Mouse (Mus musculus) liver, embryonic 16.5 days (tissue): Measurements from ENCODE around the gene Gorasp1. TPM values are rescaled to one million over a fixed set of nuclear protein-coding genes. Genes with fewer than 3 reads are reported as not detected.

Experiments
- ATAC-seq: fragments of 200-750 bp; cut with Nextera tagmentation; 2 replicates; pipeline ENCODE4 v1.8.0; 2017; ENCODE audit warnings: low read depth, mild to moderate bottlenecking, moderate number of reproducible peaks, moderate library complexity
- H3K27ac ChIP-seq: fragments of 300-500 bp; sonication (generic); 2 replicates; pipeline ENCODE4 v1.5.1; 2014; ENCODE audit warnings: mild to moderate bottlenecking, low read length
- H3K27me3 ChIP-seq: fragments of 300-500 bp; sonication (generic); 2 replicates; pipeline ENCODE4 v1.6.1; 2014; ENCODE audit warnings: low read depth, low read length, mixed read lengths; ENCODE audit not compliant: control insufficient read depth, insufficient read depth
- H3K36me3 ChIP-seq: fragments of 300-500 bp; sonication (generic); 2 replicates; pipeline ENCODE4 v1.6.1; 2014; ENCODE audit warnings: mild to moderate bottlenecking; ENCODE audit not compliant: control insufficient read depth, insufficient read depth
- H3K4me1 ChIP-seq: fragments of 300-500 bp; sonication (generic); 2 replicates; pipeline ENCODE4 v1.6.1; 2014; ENCODE audit warnings: low read depth, low read length, mixed read lengths; ENCODE audit not compliant: control insufficient read depth
- H3K4me2 ChIP-seq: fragments of 300-500 bp; sonication (generic); 2 replicates; pipeline ENCODE4 v1.6.1; 2014; ENCODE audit warnings: low read depth, low read length, mixed read lengths
- H3K4me3 ChIP-seq: fragments of 300-500 bp; sonication (generic); 2 replicates; pipeline ENCODE4 v1.5.1; 2014; ENCODE audit warnings: low read depth, mild to moderate bottlenecking, low read length
- H3K9ac ChIP-seq: fragments of 300-500 bp; sonication (generic); 2 replicates; pipeline ENCODE4 v1.6.1; 2014; ENCODE audit warnings: low read depth, low read length
- H3K9me3 ChIP-seq: fragments of 300-500 bp; sonication (generic); replicated peaks from 2 replicates; pipeline ENCODE4 v1.6.1; 2016; ENCODE audit warnings: low read length; ENCODE audit not compliant: control insufficient read depth
- WGBS: fragments of 180-500 bp; shearing (Covaris S2); extraction: QIAGEN DNeasy Blood & Tissue Kit; methylation state at CpG from one replicate; pipeline ENCODE4 v1.1.7; 2014; ENCODE audit not compliant: insufficient replicate concordance; 5-methylcytosine and 5-hydroxymethylcytosine counted together
- polyA plus RNA-seq: library from polyadenylated mRNA; unstranded; fragments of >200 nt; fragmentation: Nextera tagmentation; extraction: Ambion mirVana; gene quantifications from 2 replicates; pipeline ENCODE4 v1.2.1, GENCODE M21; 2015

Gene Gorasp1
- polyA plus RNA-seq, result 10.6 and 12.1 TPM in 2 replicates

- no peaks in the 10 kb centered on the region for H3K27me3 ChIP-seq
- 1% methylated on average over 40 of the region's 40 CpGs for WGBS
- peaks cover 14% of the 10 kb centered on the region for H3K4me1 ChIP-seq
- peak within 1 kb of the TSS; percentile 60 for H3K27ac ChIP-seq
- H3K36me3 ChIP-seq, result no peaks in the 10 kb centered on the region
- H3K4me3 ChIP-seq, result peak within 1 kb of the TSS; percentile 72
- H3K4me2 ChIP-seq, result peak within 1 kb of the TSS; percentile 81
- H3K9ac ChIP-seq, result peak within 1 kb of the TSS; percentile 64
- no peaks in the 10 kb centered on the region for H3K9me3 ChIP-seq
- ATAC-seq, result peak; percentile 89
These were observed at the start of gene Gorasp1, which contains the start of gene Ttc21a for GRCm38 (mm10) chr9:119937005-119937773. Gorasp1 (minus strand) TSS chr9:119937565. Ttc21a (plus strand) TSS chr9:119937606.

- no peak overlapping the region for H3K4me2 ChIP-seq
- no peaks in the 10 kb centered on the region for H3K9me3 ChIP-seq
- H3K9ac ChIP-seq, result no peak overlapping the region
- no peaks in the 10 kb centered on the region for H3K36me3 ChIP-seq
- ATAC-seq, result no peak
- whole genome bisulfite sequencing, result 73% methylated on average over 10 of the region's 10 CpGs
- H3K4me1 ChIP-seq, result peaks cover 28% of the 10 kb centered on the region
- no peak overlapping the region for H3K27ac ChIP-seq
- peaks cover 17% of the 10 kb centered on the region for H3K27me3 ChIP-seq
- no peak overlapping the region for H3K4me3 ChIP-seq
These were observed 48.7 kb upstream of the Gorasp1 start for GRCm38 (mm10) chr9:119985881-119986574.

GRCm38 (mm10) chr9:119984536-119985011 lies 47.2 kb upstream of the Gorasp1 start, which contains the start of gene Csrnp1:
Csrnp1 (minus strand) TSS chr9:119984658.
- Histone ChIP-seq H3K4me2 (peak within 1 kb of the TSS; percentile 73), H3K4me1 (peaks cover 41% of the 10 kb centered on the region), H3K4me3 (peak within 1 kb of the TSS; percentile 67), H3K27me3 (peaks cover 17% of the 10 kb centered on the region), H3K9ac (peak within 1 kb of the TSS; percentile 66), H3K9me3 (no peaks in the 10 kb centered on the region), H3K27ac (peak within 1 kb of the TSS; percentile 72), H3K36me3 (no peaks in the 10 kb centered on the region)
- 15% methylated on average over 14 of the region's 14 CpGs for WGBS
- peak; percentile 8; the same call in 1 of the 2 replicates for ATAC-seq

- Histone ChIP-seq H3K27me3 (peaks cover 17% of the 10 kb centered on the region), H3K4me2 (peak overlapping the region; percentile 73), H3K27ac (peak overlapping the region; percentile 72), H3K36me3 (no peaks in the 10 kb centered on the region), H3K4me3 (peak overlapping the region; percentile 67), H3K9ac (peak overlapping the region; percentile 66), H3K4me1 (peaks cover 43% of the 10 kb centered on the region), H3K9me3 (no peaks in the 10 kb centered on the region)
- 2% methylated on average over 72 of the region's 79 CpGs for WGBS
- ATAC-seq, result peak; percentile 80
These were observed 46.5 kb upstream of the Gorasp1 start for GRCm38 (mm10) chr9:119983585-119984535.

- under 1% methylated on average over 44 of the region's 48 CpGs for WGBS
- peaks cover 50% of the 10 kb centered on the region for H3K4me1 ChIP-seq
These were observed 45.7 kb upstream of the Gorasp1 start for GRCm38 (mm10) chr9:119982956-119983551.

GRCm38 (mm10) chr9:119982241-119982811 lies 45.0 kb upstream of the Gorasp1 start:
- Histone ChIP-seq H3K9me3 (no peaks in the 10 kb centered on the region), H3K27ac (peak overlapping the region; percentile 89), H3K9ac (peak overlapping the region; percentile 66), H3K4me1 (peaks cover 57% of the 10 kb centered on the region), H3K36me3 (no peaks in the 10 kb centered on the region), H3K4me3 (peak overlapping the region; percentile 67), H3K4me2 (peak overlapping the region; percentile 73), H3K27me3 (peaks cover 17% of the 10 kb centered on the region)
- ATAC-seq, result peak; percentile 15; the same call in 1 of the 2 replicates
- WGBS, result under 1% methylated on average over 11 of the region's 11 CpGs

More at GRCm38 (mm10) chr9:119982956-119983551, 45.7 kb upstream of the Gorasp1 start:
- H3K9me3 ChIP-seq, result no peaks in the 10 kb centered on the region
- H3K27ac ChIP-seq, result peak overlapping the region; percentile 72
- peak overlapping the region; percentile 73 for H3K4me2 ChIP-seq
- H3K27me3 ChIP-seq, result peaks cover 17% of the 10 kb centered on the region
- ATAC-seq, result no peak
- H3K4me3 ChIP-seq, result peak overlapping the region; percentile 67
- no peaks in the 10 kb centered on the region for H3K36me3 ChIP-seq
- H3K9ac ChIP-seq, result peak overlapping the region; percentile 66

GRCm38 (mm10) chr9:119981183-119982179 lies 44.1 kb upstream of the Gorasp1 start:
- peak; percentile 25 for ATAC-seq
- H3K9ac ChIP-seq, result peak overlapping the region; percentile 37; the same call in 1 of the 2 replicates
- H3K27me3 ChIP-seq, result peaks cover 17% of the 10 kb centered on the region
- no peaks in the 10 kb centered on the region for H3K36me3 ChIP-seq
- peak overlapping the region; percentile 89 for H3K27ac ChIP-seq
- WGBS, result 4% methylated on average over 16 of the region's 16 CpGs
- peaks cover 60% of the 10 kb centered on the region for H3K4me1 ChIP-seq
- H3K9me3 ChIP-seq, result no peaks in the 10 kb centered on the region
- H3K4me2 ChIP-seq, result peak overlapping the region; percentile 73
- H3K4me3 ChIP-seq, result peak overlapping the region; percentile 67
